Mouse (Mus musculus): ENCODE data around the gene Vmn1r217.

- TF ChIP-seq CTCF (IDR thresholded peaks at IDR 0.05; ENCODE audit: low read depth, low read length) (no peak), POLR2A (IDR thresholded peaks at IDR 0.05; ENCODE audit: extremely low read depth, insufficient read depth, low read length) (no peak)
Observed at GRCm38 (mm10) chr13:23133501-23133900, 15.5 kb upstream of the Vmn1r217 start.
